17 mouse cellular contexts compared by ENCODE assay signal in the genomic region with DNA sequence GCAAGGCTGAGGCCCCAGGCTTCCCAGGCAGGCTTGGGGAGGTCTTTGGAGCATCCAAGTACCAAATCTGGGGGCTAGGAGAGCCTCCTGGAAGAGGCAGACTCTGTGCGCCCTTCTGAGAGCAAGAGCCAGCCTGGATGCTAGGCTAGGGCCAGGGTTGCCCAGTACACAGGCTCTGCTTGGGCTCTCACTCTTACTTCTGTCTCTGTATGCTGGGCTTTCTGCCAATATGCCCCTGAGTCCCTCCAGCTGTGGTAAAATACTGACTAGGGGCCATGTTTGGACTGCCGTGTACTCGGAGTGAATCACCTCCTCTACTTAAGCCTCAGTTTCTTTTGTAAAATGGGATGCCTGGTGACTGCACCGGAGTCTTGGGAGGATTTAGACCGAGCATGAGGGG. TPM values are rescaled to one million over a fixed set of nuclear protein-coding genes. Genes with fewer than 3 reads are reported as not detected.
"Had no signal": no experiment of that assay in that cellular context is flagged by ENCODE, and none has a peak within 500 bp of the region (broad histone marks: within the 10 kb centered on the region; RNA-seq: fewer than 3 reads in every experiment).

No protein-coding gene starts in this region.

- H3K9me3 ChIP-seq: limb, embryonic 12.5 days; liver, embryonic 15.5 days; midbrain, embryonic 12.5 days; neural tube, embryonic 13.5 days had no signal

- DNase-seq: kidney, adult 8-10 months; layer of hippocampus, adult 9-11 months; layer of hippocampus, postnatal 36 days; retina, postnatal 1 day; right cerebral cortex, postnatal 4 days; thymus, adult 18-20 months; thymus, postnatal 14 days had no signal

- H3K27ac ChIP-seq: hindbrain, postnatal 0 days; limb, embryonic 12.5 days; liver, embryonic 15.5 days; midbrain, embryonic 12.5 days; neural tube, embryonic 13.5 days had no signal

- H3K4me3 ChIP-seq: limb, embryonic 12.5 days; liver, embryonic 15.5 days; midbrain, embryonic 12.5 days; neural tube, embryonic 13.5 days had no signal

- H3K9ac ChIP-seq: limb, embryonic 12.5 days; liver, embryonic 15.5 days; midbrain, embryonic 12.5 days had no signal

- ATAC-seq: hindbrain, postnatal 0 days; midbrain, embryonic 16.5 days had no signal

- H3K4me2 ChIP-seq: limb, embryonic 12.5 days; liver, embryonic 15.5 days; midbrain, embryonic 12.5 days; neural tube, embryonic 13.5 days had no signal

- H3K27me3 ChIP-seq: liver, embryonic 15.5 days had no signal

- H3K36me3 ChIP-seq: liver, embryonic 15.5 days had no signal

RNA-seq across cellular contexts. Expression of a gene that starts 2.3 kb away (rescaled TPM):
- total RNA-seq: hindbrain, postnatal 0 days; layer of hippocampus, adult 18-20 months; layer of hippocampus, postnatal 36 days; left cerebral cortex, adult 8-10 months; left cerebral cortex, postnatal 25 days had no signal

RNA-seq across cellular contexts. Expression of a gene that starts 13.7 kb away (rescaled TPM):
- total RNA-seq: megakaryocyte-erythroid progenitor cell, adult 5-6 weeks had no signal
